Mouse (Mus musculus): ENCODE data around the gene Slc38a1. TPM values are rescaled to one million over a fixed set of nuclear protein-coding genes. Genes with fewer than 3 reads are reported as not detected.

Gene Slc38a1
- polyA plus RNA-seq, 1 experiment, result 10.7 TPM

GRCm38 (mm10) chr15:96562521-96562920 lies 80.2 kb downstream of the Slc38a1 start:
- no peak for DNase-seq (ENCODE audit: low read depth)

GRCm38 (mm10) chr15:96560576-96561298 lies 82.0 kb downstream of the Slc38a1 start:
- DNase-seq (ENCODE audit: low read depth), result no peak

- DNase-seq (ENCODE audit: low read depth), result peak; percentile 22
These were observed 90.9 kb downstream of the Slc38a1 start for GRCm38 (mm10) chr15:96551569-96552380.

- DNase-seq (ENCODE audit: low read depth), result no peak
These were observed 91.6 kb downstream of the Slc38a1 start for GRCm38 (mm10) chr15:96551107-96551506.

GRCm38 (mm10) chr15:96548363-96548762 lies 94.3 kb downstream of the Slc38a1 start:
- DNase-seq (ENCODE audit: low read depth), result no peak

- DNase-seq (ENCODE audit: low read depth), result peak; percentile 98
These were observed 95.2 kb downstream of the Slc38a1 start for GRCm38 (mm10) chr15:96547256-96548195.

- DNase-seq (ENCODE audit: low read depth), result no peak
These were observed 99.4 kb downstream of the Slc38a1 start for GRCm38 (mm10) chr15:96543181-96543828.

- no peak for DNase-seq (ENCODE audit: low read depth)
These were observed 100.6 kb downstream of the Slc38a1 start for GRCm38 (mm10) chr15:96542135-96542534.

GRCm38 (mm10) chr15:96537272-96537671 lies 105.4 kb downstream of the Slc38a1 start:
- no peak for DNase-seq (ENCODE audit: low read depth)

- no peak for DNase-seq (ENCODE audit: low read depth)
These were observed 106.3 kb downstream of the Slc38a1 start for GRCm38 (mm10) chr15:96536412-96536811.

- no peak for DNase-seq (ENCODE audit: low read depth)
These were observed 115.0 kb downstream of the Slc38a1 start for GRCm38 (mm10) chr15:96527686-96528085.

GRCm38 (mm10) chr15:96524239-96524738 lies 118.4 kb downstream of the Slc38a1 start:
- peak; percentile 28 for DNase-seq (ENCODE audit: low read depth)

Other genes with a start within 250 kb of the Slc38a1 start
- 19.9 and 23.1 TPM in 2 replicates for gene Scaf11, start 182.1 kb downstream of the Slc38a1 start, polyA plus RNA-seq (2012; rRNA removed)
- gene Slc38a2, start 56.8 kb upstream of the Slc38a1 start, polyA plus RNA-seq (2012; rRNA removed), result 25.5 and 28.9 TPM in 2 replicates

Measured in gonadal fat pad, adult 2 months (tissue).